Mouse (Mus musculus): ENCODE measurements at regions not wholly inside any gene's neighbourhood (a gene's known extent, or its start where the extent isn't known, plus 50 kb on each side); places are given as distances from the start of the nearest gene placed in this dataset.

- H3K79me3 ChIP-seq (ENCODE audit: low read depth), result no peaks in the 10 kb centered on the region
- no peak for TF ChIP-seq CTCF (IDR thresholded peaks at IDR 0.05; ENCODE audit: control insufficient read depth, insufficient read depth, insufficient read length)
- H3K4me3 ChIP-seq (ENCODE audit: insufficient read depth, poor library complexity, severe bottlenecking), result no peak overlapping the region
- no peak overlapping the region for H3ac ChIP-seq (ENCODE audit: control insufficient read depth, insufficient read length, low read depth)
- H3K79me2 ChIP-seq (ENCODE audit: control insufficient read depth, insufficient read depth), result no peaks in the 10 kb centered on the region
- no peaks in the 10 kb centered on the region for H3K36me3 ChIP-seq (ENCODE audit: control insufficient read depth, insufficient read depth)
- no peaks in the 10 kb centered on the region for H3K27me3 ChIP-seq (ENCODE audit: control insufficient read depth, insufficient read depth, insufficient read length)
Measured at GRCm38 (mm10) chr2:133387349-133387748, 164.6 kb upstream of the Bmp2 start.

- Histone ChIP-seq H3K4me3 (ENCODE audit: insufficient read depth, poor library complexity, severe bottlenecking) (no peak overlapping the region), H3ac (ENCODE audit: control insufficient read depth, insufficient read length, low read depth) (no peak overlapping the region), H3K27me3 (ENCODE audit: control insufficient read depth, insufficient read depth, insufficient read length) (no peaks in the 10 kb centered on the region), H3K79me2 (ENCODE audit: control insufficient read depth, insufficient read depth) (no peaks in the 10 kb centered on the region), H3K36me3 (ENCODE audit: control insufficient read depth, insufficient read depth) (no peaks in the 10 kb centered on the region), H3K79me3 (ENCODE audit: low read depth) (no peaks in the 10 kb centered on the region)
- no peak for TF ChIP-seq CTCF (IDR thresholded peaks at IDR 0.05; ENCODE audit: control insufficient read depth, insufficient read depth, insufficient read length)
- TF ChIP-seq MYOD1 (IDR thresholded peaks at IDR 0.05; ENCODE audit: control insufficient read depth, insufficient read length, low read depth), result no peak
- no peak for TF ChIP-seq USF1 (IDR thresholded peaks at IDR 0.05; ENCODE audit: low read depth)
- no peak for TF ChIP-seq MYOG (IDR thresholded peaks at IDR 0.05; ENCODE audit: control insufficient read depth, extremely low read depth, insufficient read length)
- TF ChIP-seq MAX (IDR thresholded peaks at IDR 0.05), result no peak
- TF ChIP-seq FOSL1 (IDR thresholded peaks at IDR 0.05; ENCODE audit: insufficient read depth, low read length, poor library complexity, severe bottlenecking), result no peak
- TF ChIP-seq CEBPB (IDR thresholded peaks at IDR 0.05; ENCODE audit: low read depth), result no peak
Measured at GRCm38 (mm10) chr2:133392298-133392697, 159.7 kb upstream of the Bmp2 start.

- TF ChIP-seq MAX (IDR thresholded peaks at IDR 0.05), result no peak
- no peak for TF ChIP-seq USF1 (IDR thresholded peaks at IDR 0.05; ENCODE audit: low read depth)
- no peak for TF ChIP-seq CTCF (IDR thresholded peaks at IDR 0.05; ENCODE audit: control insufficient read depth, insufficient read depth, insufficient read length)
- no peak for TF ChIP-seq CEBPB (IDR thresholded peaks at IDR 0.05; ENCODE audit: low read depth)
- TF ChIP-seq MYOD1 (IDR thresholded peaks at IDR 0.05; ENCODE audit: control insufficient read depth, insufficient read length, low read depth), result no peak
- TF ChIP-seq FOSL1 (IDR thresholded peaks at IDR 0.05; ENCODE audit: insufficient read depth, low read length, poor library complexity, severe bottlenecking), result no peak
- TF ChIP-seq MYOG (IDR thresholded peaks at IDR 0.05; ENCODE audit: control insufficient read depth, extremely low read depth, insufficient read length), result no peak
- H3K79me2 ChIP-seq (ENCODE audit: control insufficient read depth, insufficient read depth), result no peaks in the 10 kb centered on the region
- H3ac ChIP-seq (ENCODE audit: control insufficient read depth, insufficient read length, low read depth), result no peak overlapping the region
Measured at GRCm38 (mm10) chr2:133397566-133397965, 154.4 kb upstream of the Bmp2 start.

GRCm38 (mm10) chr2:133399059-133399690 lies 152.8 kb upstream of the Bmp2 start:
- Histone ChIP-seq H3K36me3 (ENCODE audit: control insufficient read depth, insufficient read depth) (no peaks in the 10 kb centered on the region), H3K4me3 (ENCODE audit: insufficient read depth, poor library complexity, severe bottlenecking) (no peak overlapping the region)
- no peak for TF ChIP-seq USF1 (IDR thresholded peaks at IDR 0.05; ENCODE audit: low read depth)
- TF ChIP-seq MYOG (IDR thresholded peaks at IDR 0.05; ENCODE audit: control insufficient read depth, extremely low read depth, insufficient read length), result no peak
- TF ChIP-seq CEBPB (IDR thresholded peaks at IDR 0.05; ENCODE audit: low read depth), result no peak
- no peak for TF ChIP-seq MYOD1 (IDR thresholded peaks at IDR 0.05; ENCODE audit: control insufficient read depth, insufficient read length, low read depth)
- no peak for TF ChIP-seq MAX (IDR thresholded peaks at IDR 0.05)
- no peak for TF ChIP-seq CTCF (IDR thresholded peaks at IDR 0.05; ENCODE audit: control insufficient read depth, insufficient read depth, insufficient read length)
- TF ChIP-seq FOSL1 (IDR thresholded peaks at IDR 0.05; ENCODE audit: insufficient read depth, low read length, poor library complexity, severe bottlenecking), result no peak

More at GRCm38 (mm10) chr2:133397566-133397965, 154.4 kb upstream of the Bmp2 start:
- H3K36me3 ChIP-seq (ENCODE audit: control insufficient read depth, insufficient read depth), result no peaks in the 10 kb centered on the region
- no peaks in the 10 kb centered on the region for H3K79me3 ChIP-seq (ENCODE audit: low read depth)
- no peak overlapping the region for H3K4me3 ChIP-seq (ENCODE audit: insufficient read depth, poor library complexity, severe bottlenecking)
- no peaks in the 10 kb centered on the region for H3K27me3 ChIP-seq (ENCODE audit: control insufficient read depth, insufficient read depth, insufficient read length)

GRCm38 (mm10) chr2:133400963-133401362 lies 151.0 kb upstream of the Bmp2 start:
- no peaks in the 10 kb centered on the region for H3K27me3 ChIP-seq (ENCODE audit: control insufficient read depth, insufficient read depth, insufficient read length)
- no peak overlapping the region for H3K4me3 ChIP-seq (ENCODE audit: insufficient read depth, poor library complexity, severe bottlenecking)
- no peaks in the 10 kb centered on the region for H3K79me2 ChIP-seq (ENCODE audit: control insufficient read depth, insufficient read depth)
- no peaks in the 10 kb centered on the region for H3K36me3 ChIP-seq (ENCODE audit: control insufficient read depth, insufficient read depth)
- no peaks in the 10 kb centered on the region for H3K79me3 ChIP-seq (ENCODE audit: low read depth)
- H3ac ChIP-seq (ENCODE audit: control insufficient read depth, insufficient read length, low read depth), result no peak overlapping the region
- no peak for TF ChIP-seq MYOD1 (IDR thresholded peaks at IDR 0.05; ENCODE audit: control insufficient read depth, insufficient read length, low read depth)
- no peak for TF ChIP-seq USF1 (IDR thresholded peaks at IDR 0.05; ENCODE audit: low read depth)
- no peak for TF ChIP-seq CTCF (IDR thresholded peaks at IDR 0.05; ENCODE audit: control insufficient read depth, insufficient read depth, insufficient read length)
- no peak for TF ChIP-seq FOSL1 (IDR thresholded peaks at IDR 0.05; ENCODE audit: insufficient read depth, low read length, poor library complexity, severe bottlenecking)
- no peak for TF ChIP-seq MAX (IDR thresholded peaks at IDR 0.05)
- TF ChIP-seq MYOG (IDR thresholded peaks at IDR 0.05; ENCODE audit: control insufficient read depth, extremely low read depth, insufficient read length), result no peak
- TF ChIP-seq CEBPB (IDR thresholded peaks at IDR 0.05; ENCODE audit: low read depth), result no peak

More at GRCm38 (mm10) chr2:133399059-133399690, 152.8 kb upstream of the Bmp2 start:
- Histone ChIP-seq H3K79me3 (ENCODE audit: low read depth) (no peaks in the 10 kb centered on the region), H3K79me2 (ENCODE audit: control insufficient read depth, insufficient read depth) (no peaks in the 10 kb centered on the region), H3ac (ENCODE audit: control insufficient read depth, insufficient read length, low read depth) (no peak overlapping the region), H3K27me3 (ENCODE audit: control insufficient read depth, insufficient read depth, insufficient read length) (no peaks in the 10 kb centered on the region)
